Mouse (Mus musculus) lung, embryonic 16.5 days (tissue): ENCODE data around the gene Rapgef4. TPM values are rescaled to one million over a fixed set of nuclear protein-coding genes. Genes with fewer than 3 reads are reported as not detected.

Experiments used
- ATAC-seq: fragments of 200-750 bp; cut with Nextera tagmentation; 2 replicates; pipeline ENCODE4 v1.8.0; 2017; ENCODE audit warnings: low read depth, mild to moderate bottlenecking, moderate library complexity
- H3K27ac ChIP-seq: fragments of 300-500 bp; sonication (generic); 2 replicates; pipeline ENCODE4 v1.5.1; 2014; ENCODE audit warnings: mild to moderate bottlenecking, control low read depth, low read length
- H3K27me3 ChIP-seq: fragments of 300-500 bp; sonication (generic); 2 replicates; pipeline ENCODE4 v1.6.1; 2014; ENCODE audit warnings: low read depth, low read length, mixed read lengths; ENCODE audit not compliant: control insufficient read depth, insufficient read depth
- H3K36me3 ChIP-seq: fragments of 300-500 bp; sonication (generic); 2 replicates; pipeline ENCODE4 v1.6.1; 2014; ENCODE audit warnings: low read length; ENCODE audit not compliant: control insufficient read depth, insufficient read depth
- H3K4me1 ChIP-seq: fragments of 300-500 bp; sonication (generic); replicated peaks from 2 replicates; pipeline ENCODE4 v1.6.1; 2014; ENCODE audit warnings: low read length, mixed read lengths; ENCODE audit not compliant: control insufficient read depth, insufficient read depth
- H3K4me2 ChIP-seq: fragments of 300-500 bp; sonication (generic); 2 replicates; pipeline ENCODE4 v1.6.1; 2014; ENCODE audit warnings: low read depth, low read length, control low read depth
- H3K4me3 ChIP-seq: fragments of 300-500 bp; sonication (generic); 2 replicates; pipeline ENCODE4 v1.5.1; 2014; ENCODE audit warnings: mild to moderate bottlenecking, low read length, control low read depth
- H3K9ac ChIP-seq: fragments of 300-500 bp; sonication (generic); 2 replicates; pipeline ENCODE4 v1.6.1; 2014; ENCODE audit warnings: low read length, control low read depth
- H3K9me3 ChIP-seq: fragments of 300-500 bp; sonication (generic); 2 replicates; pipeline ENCODE4 v1.6.1; 2016; ENCODE audit warnings: low read length; ENCODE audit not compliant: control insufficient read depth
- WGBS: fragments of 180-500 bp; shearing (Covaris S2); extraction: QIAGEN DNeasy Blood & Tissue Kit; methylation state at CpG from one replicate; pipeline ENCODE4 v1.1.7; 2014; 5-methylcytosine and 5-hydroxymethylcytosine counted together
- polyA plus RNA-seq: library from polyadenylated mRNA; unstranded; fragments of >200 nt; fragmentation: Nextera tagmentation; extraction: Ambion mirVana; gene quantifications from 2 replicates; pipeline ENCODE4 v1.2.1, GENCODE M21; 2015

Gene Rapgef4
- polyA plus RNA-seq, 1 experiment from 2014 or later, result 3.7 TPM

- Histone ChIP-seq H3K36me3 (no peaks in the 10 kb centered on the region), H3K4me2 (no peak overlapping the region), H3K9ac (no peak overlapping the region), H3K27me3 (no peaks in the 10 kb centered on the region; the same call in 1 of the 2 replicates), H3K9me3 (no peaks in the 10 kb centered on the region), H3K4me1 (peaks cover 8% of the 10 kb centered on the region), H3K4me3 (no peak overlapping the region), H3K27ac (no peak overlapping the region)
- WGBS, result 87% methylated on average over 7 of the region's 7 CpGs
- ATAC-seq, result no peak
These were observed 1.1 kb upstream of the Rapgef4 start for GRCm38 (mm10) chr2:71979981-71980380.

- Histone ChIP-seq H3K4me2 (peak overlapping the region; percentile 99), H3K36me3 (no peaks in the 10 kb centered on the region), H3K9me3 (no peaks in the 10 kb centered on the region), H3K4me3 (peak overlapping the region; percentile 64), H3K27ac (no peak overlapping the region), H3K9ac (peak overlapping the region; percentile 73), H3K4me1 (peaks cover 8% of the 10 kb centered on the region), H3K27me3 (no peaks in the 10 kb centered on the region; the same call in 1 of the 2 replicates)
- peak; percentile 36; the same call in 1 of the 2 replicates for ATAC-seq
- 11% methylated on average over 24 of the region's 24 CpGs for WGBS
These were observed 357 bp downstream of the Rapgef4 start for GRCm38 (mm10) chr2:71981343-71981851.

- ATAC-seq, result no peak
- H3K4me2 ChIP-seq, result peak overlapping the region; percentile 99
- 72% methylated on average over 6 of the region's 6 CpGs for WGBS
These were observed 856 bp downstream of the Rapgef4 start for GRCm38 (mm10) chr2:71981896-71982295.

GRCm38 (mm10) chr2:71982868-71983597 is 2.0 kb downstream of the Rapgef4 start:
- 53% methylated on average over 10 of the region's 10 CpGs for WGBS
- ATAC-seq, result 0 out of 2 replicates have a peak, but pooled peaks have one; percentile 26
- Histone ChIP-seq H3K27me3 (no peaks in the 10 kb centered on the region; the same call in 1 of the 2 replicates), H3K4me2 (0 out of 2 replicates have a peak overlapping the region, but pooled peaks have one; percentile 29), H3K9me3 (no peaks in the 10 kb centered on the region), H3K4me3 (no peak overlapping the region), H3K27ac (no peak overlapping the region), H3K4me1 (peaks cover 8% of the 10 kb centered on the region), H3K36me3 (no peaks in the 10 kb centered on the region), H3K9ac (no peak overlapping the region)

More at GRCm38 (mm10) chr2:71981896-71982295, 856 bp downstream of the Rapgef4 start:
- Histone ChIP-seq H3K9ac (peak overlapping the region; percentile 73), H3K4me1 (peaks cover 8% of the 10 kb centered on the region), H3K4me3 (peak overlapping the region; percentile 64), H3K27me3 (no peaks in the 10 kb centered on the region; the same call in 1 of the 2 replicates), H3K9me3 (no peaks in the 10 kb centered on the region), H3K27ac (no peak overlapping the region), H3K36me3 (no peaks in the 10 kb centered on the region)

GRCm38 (mm10) chr2:71985730-71986129 is 4.7 kb downstream of the Rapgef4 start:
- H3K4me1 ChIP-seq, result peaks cover 12% of the 10 kb centered on the region
- no peak overlapping the region for H3K27ac ChIP-seq
- no peaks in the 10 kb centered on the region; the same call in 1 of the 2 replicates for H3K27me3 ChIP-seq
- H3K36me3 ChIP-seq, result no peaks in the 10 kb centered on the region
- no peak overlapping the region for H3K4me2 ChIP-seq
- WGBS, result 62% methylated on average over 2 of the region's 2 CpGs
- no peak overlapping the region for H3K4me3 ChIP-seq
- no peak for ATAC-seq
- no peak overlapping the region for H3K9ac ChIP-seq
- H3K9me3 ChIP-seq, result no peaks in the 10 kb centered on the region

- peaks cover 12% of the 10 kb centered on the region for H3K4me1 ChIP-seq
- H3K9ac ChIP-seq, result no peak overlapping the region
- no peak for ATAC-seq
- no peak overlapping the region for H3K4me2 ChIP-seq
- H3K27ac ChIP-seq, result no peak overlapping the region
- no peaks in the 10 kb centered on the region for H3K9me3 ChIP-seq
- H3K36me3 ChIP-seq, result no peaks in the 10 kb centered on the region
- H3K27me3 ChIP-seq, result no peaks in the 10 kb centered on the region; the same call in 1 of the 2 replicates
- H3K4me3 ChIP-seq, result no peak overlapping the region
- WGBS, result 52% methylated on average over 12 of the region's 12 CpGs
These were observed 5.3 kb downstream of the Rapgef4 start for GRCm38 (mm10) chr2:71986276-71986848.

- Histone ChIP-seq H3K27me3 (no peaks in the 10 kb centered on the region), H3K4me1 (peaks cover 5% of the 10 kb centered on the region; the same call in 1 of the 2 replicates), H3K27ac (no peak overlapping the region), H3K9me3 (no peaks in the 10 kb centered on the region), H3K9ac (no peak overlapping the region), H3K4me3 (no peak overlapping the region), H3K36me3 (no peaks in the 10 kb centered on the region), H3K4me2 (no peak overlapping the region)
- ATAC-seq, result no peak
- WGBS, result 25% methylated on average over 6 of the region's 6 CpGs
These were observed 7.5 kb downstream of the Rapgef4 start for GRCm38 (mm10) chr2:71988572-71988971.

GRCm38 (mm10) chr2:71992129-71992528 is 11.1 kb downstream of the Rapgef4 start:
- peaks cover 5% of the 10 kb centered on the region; the same call in 1 of the 2 replicates for H3K4me1 ChIP-seq
- no peaks in the 10 kb centered on the region for H3K9me3 ChIP-seq
- H3K27me3 ChIP-seq, result no peaks in the 10 kb centered on the region
- no peaks in the 10 kb centered on the region for H3K36me3 ChIP-seq
- H3K4me2 ChIP-seq, result no peak overlapping the region
- H3K27ac ChIP-seq, result no peak overlapping the region
- 88% methylated on average over 3 of the region's 3 CpGs for WGBS
- ATAC-seq, result no peak
- H3K9ac ChIP-seq, result no peak overlapping the region
- H3K4me3 ChIP-seq, result no peak overlapping the region

- Histone ChIP-seq H3K9ac (no peak overlapping the region), H3K36me3 (no peaks in the 10 kb centered on the region), H3K4me1 (peaks cover under 1% of the 10 kb centered on the region; the same call in 1 of the 2 replicates), H3K27me3 (no peaks in the 10 kb centered on the region), H3K9me3 (no peaks in the 10 kb centered on the region), H3K27ac (no peak overlapping the region), H3K4me2 (no peak overlapping the region), H3K4me3 (no peak overlapping the region)
- 80% methylated on average over 5 of the region's 5 CpGs for WGBS
- ATAC-seq, result no peak
These were observed 12.8 kb downstream of the Rapgef4 start for GRCm38 (mm10) chr2:71993729-71994423.
